Mouse (Mus musculus) activated CD4-positive, CD25-positive, alpha-beta regulatory T cell, adult 4 months (primary cell): ENCODE measurements around the gene Arid3b. TPM values are rescaled to one million over a fixed set of nuclear protein-coding genes. Genes with fewer than 3 reads are reported as not detected.
A peak's percentile ranks its signal among the peaks of the same experiment; 100 is the strongest.

Experiments
- ATAC-seq: one replicate; pipeline ENCODE4 v1.8.0; 2017
- polyA plus RNA-seq, 2 experiments: library from polyadenylated mRNA; unstranded; fragments of 100-300 nt; shearing (Covaris generic); gene quantifications; one replicate each; pipeline ENCODE4 v1.2.1; 2017

The Arid3b gene
- polyA plus RNA-seq, 2 experiments from 2014 or later, result 23.3 to 26.5 TPM

- no peak for ATAC-seq
Measured at GRCm38 (mm10) chr9:57775026-57775425, 61.6 kb downstream of the Arid3b start.

GRCm38 (mm10) chr9:57774168-57774567 lies 62.4 kb downstream of the Arid3b start:
- ATAC-seq, result no peak

- no peak for ATAC-seq
Measured at GRCm38 (mm10) chr9:57773754-57774153, 62.8 kb downstream of the Arid3b start.

GRCm38 (mm10) chr9:57770836-57771235 lies 65.8 kb downstream of the Arid3b start:
- ATAC-seq, result no peak

GRCm38 (mm10) chr9:57770214-57770613 lies 66.4 kb downstream of the Arid3b start:
- no peak for ATAC-seq

- no peak for ATAC-seq
Measured at GRCm38 (mm10) chr9:57769539-57770069, 67.0 kb downstream of the Arid3b start.

- ATAC-seq, result no peak
Measured at GRCm38 (mm10) chr9:57767231-57767630, 69.4 kb downstream of the Arid3b start.

- no peak for ATAC-seq
Measured at GRCm38 (mm10) chr9:57766431-57766830, 70.2 kb downstream of the Arid3b start.

GRCm38 (mm10) chr9:57765364-57766351 lies 70.9 kb downstream of the Arid3b start, which contains the start of gene Clk3:
Gene Clk3, minus strand, starts transcription at chr9:57765860.
- ATAC-seq, result peak; percentile 35

GRCm38 (mm10) chr9:57764974-57765363 lies 71.6 kb downstream of the Arid3b start:
- ATAC-seq, result peak; percentile 73

GRCm38 (mm10) chr9:57764147-57764973 lies 72.2 kb downstream of the Arid3b start:
- ATAC-seq, result peak; percentile 22

GRCm38 (mm10) chr9:57762563-57762991 lies 74.0 kb downstream of the Arid3b start:
- no peak for ATAC-seq

GRCm38 (mm10) chr9:57761563-57762551 lies 74.7 kb downstream of the Arid3b start:
- ATAC-seq, result no peak

- no peak for ATAC-seq
Measured at GRCm38 (mm10) chr9:57760416-57761146, 76.0 kb downstream of the Arid3b start.

GRCm38 (mm10) chr9:57759289-57759688 lies 77.3 kb downstream of the Arid3b start:
- ATAC-seq, result peak; percentile 42

- no peak for ATAC-seq
Measured at GRCm38 (mm10) chr9:57758528-57758927, 78.1 kb downstream of the Arid3b start.

GRCm38 (mm10) chr9:57757578-57757977 lies 79.0 kb downstream of the Arid3b start:
- no peak for ATAC-seq

- ATAC-seq, result no peak
Measured at GRCm38 (mm10) chr9:57750901-57751300, 85.7 kb downstream of the Arid3b start.

GRCm38 (mm10) chr9:57748831-57749230 lies 87.8 kb downstream of the Arid3b start:
- no peak for ATAC-seq

- ATAC-seq, result no peak
Measured at GRCm38 (mm10) chr9:57748137-57748536, 88.5 kb downstream of the Arid3b start.

GRCm38 (mm10) chr9:57747067-57747466 lies 89.5 kb downstream of the Arid3b start:
- no peak for ATAC-seq
